Mouse (Mus musculus) lung, postnatal 0 days (tissue): ENCODE measurements at regions not wholly inside any gene's neighbourhood (a gene's known extent, or its start where the extent isn't known, plus 50 kb on each side); places are given as distances from the start of the nearest gene placed in this dataset.

ENCODE experiments used
- CTCF ChIP-seq: IDR thresholded peaks from 2 replicates; pipeline ENCODE4 v1.5.1; 2016; ENCODE audit warnings: antibody characterized with exemption, mild to moderate bottlenecking
- EP300 ChIP-seq: IDR thresholded peaks from 2 replicates; pipeline ENCODE4 v1.6.1; 2016; ENCODE audit warnings: antibody characterized with exemption, mild to moderate bottlenecking, control low read depth

DNA sequence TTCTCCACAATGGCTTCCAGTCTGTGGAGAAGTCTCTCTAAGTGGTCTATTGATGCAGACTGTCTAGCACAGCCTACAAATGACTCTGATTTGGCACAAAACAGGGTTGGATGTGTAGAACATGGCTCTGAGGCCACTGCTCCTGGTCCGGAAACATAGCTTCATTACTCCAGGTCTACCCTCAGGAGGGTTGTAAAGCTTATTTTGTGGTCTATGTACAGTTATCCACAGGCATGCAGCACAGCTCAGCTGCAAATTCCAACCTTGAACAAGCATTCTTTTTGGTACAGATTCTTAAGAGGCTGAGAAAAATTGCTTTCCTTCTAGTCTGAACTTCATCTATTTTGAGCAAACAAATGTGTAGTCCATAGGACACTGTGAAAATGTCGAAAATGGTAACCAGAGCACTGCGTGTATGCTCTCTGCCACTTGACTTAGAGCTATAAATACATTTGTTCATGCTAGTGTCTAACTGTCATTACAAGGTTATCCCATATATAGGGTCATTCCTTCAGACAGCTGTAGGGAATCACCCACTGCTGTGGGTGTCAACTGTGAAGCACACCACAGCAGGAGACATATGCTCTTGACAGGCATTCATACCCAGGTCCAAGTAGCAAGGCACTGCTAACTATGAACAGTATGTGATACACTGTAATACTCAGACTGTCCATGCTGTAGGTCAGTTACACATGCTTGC, 239.5 kb upstream of the Dmac1 start:
- TF ChIP-seq CTCF (no peak), EP300 (no peak)
